Mouse (Mus musculus) ovary, adult 2 months (tissue): ENCODE measurements around the gene Slc9a6. TPM values are rescaled to one million over a fixed set of nuclear protein-coding genes. Genes with fewer than 3 reads are reported as not detected.

Experiments used
- polyA plus RNA-seq: library from polyadenylated mRNA; depleted of rRNA; stranded (reverse); fragments of >200 nt; gene quantifications from 2 replicates; pipeline ENCODE4 v1.2.3, GENCODE M21; 2012; rRNA removed

The Slc9a6 gene
- 16.9 and 18.5 TPM in 2 replicates for polyA plus RNA-seq

GRCm38 (mm10) chrX:56609623-56610317 is at the start of gene Slc9a6:
Slc9a6 (plus strand) TSS chrX:56609757.

GRCm38 (mm10) chrX:56597887-56598640 is 11.5 kb upstream of the Slc9a6 start, which contains the start of gene Mmgt1:
Mmgt1 (minus strand) TSS chrX:56598069.

Other genes starting within 250 kb of the Slc9a6 start
- gene Smim10l2a, start 235.2 kb upstream of the Slc9a6 start, polyA plus RNA-seq: 24.7 and 38.2 TPM in 2 replicates
- gene Gm2174, start 161.8 kb upstream of the Slc9a6 start, polyA plus RNA-seq: not detected in 2 replicates
- gene Ints6l, start 154.9 kb upstream of the Slc9a6 start, polyA plus RNA-seq: 18.9 and 22.4 TPM in 2 replicates
- not detected in 2 replicates for gene Gm10477, start 85.0 kb upstream of the Slc9a6 start, polyA plus RNA-seq
- gene Gm648, start 60.2 kb upstream of the Slc9a6 start, polyA plus RNA-seq: not detected in 2 replicates
- 3.6 TPM in 2 replicates for gene Mmgt1, start 11.7 kb upstream of the Slc9a6 start, polyA plus RNA-seq
- gene Fhl1, start 122.0 kb downstream of the Slc9a6 start, polyA plus RNA-seq: 223 and 244 TPM in 2 replicates
- 0.06 and 0.14 TPM in 2 replicates for gene Map7d3, start 212.6 kb downstream of the Slc9a6 start, polyA plus RNA-seq